Mouse (Mus musculus) hindbrain, embryonic 15.5 days (tissue): ENCODE results near the gene Clec4d. TPM values are rescaled to one million over a fixed set of nuclear protein-coding genes. Genes with fewer than 3 reads are reported as not detected.
"Not testable (repeated sequence)": the region's sequence is repeated elsewhere in the genome, so short reads cannot be mapped to it uniquely, and the experiment has no call there.

ENCODE experiments used
- ATAC-seq: fragments of 200-750 bp; cut with Nextera tagmentation; 2 replicates; pipeline ENCODE4 v1.8.0; 2017; ENCODE audit warnings: low read depth, moderate number of reproducible peaks, moderate TSS enrichment; ENCODE audit not compliant: low FRiP score
- H3K27ac ChIP-seq: fragments of 300-500 bp; sonication (generic); replicated peaks from 2 replicates; pipeline ENCODE4 v1.5.1; 2015; ENCODE audit warnings: mild to moderate bottlenecking, inconsistent platforms
- H3K27me3 ChIP-seq: fragments of 300-500 bp; sonication (generic); 2 replicates; pipeline ENCODE4 v1.6.1; 2015; ENCODE audit warnings: control low read depth, inconsistent platforms
- H3K36me3 ChIP-seq: fragments of 300-500 bp; sonication (generic); 2 replicates; pipeline ENCODE4 v1.6.1; 2015; ENCODE audit warnings: control low read depth, inconsistent platforms
- H3K4me1 ChIP-seq: fragments of 300-500 bp; sonication (generic); replicated peaks from 2 replicates; pipeline ENCODE4 v1.6.1; 2015; ENCODE audit warnings: control low read depth, inconsistent platforms
- H3K4me2 ChIP-seq: fragments of 300-500 bp; sonication (generic); 2 replicates; pipeline ENCODE4 v1.6.1; 2015; ENCODE audit warnings: moderate library complexity, mild to moderate bottlenecking, inconsistent platforms
- H3K4me3 ChIP-seq: fragments of 300-500 bp; sonication (generic); 2 replicates; pipeline ENCODE4 v1.5.1; 2015; ENCODE audit warnings: mild to moderate bottlenecking, inconsistent platforms
- H3K9ac ChIP-seq: fragments of 300-500 bp; sonication (generic); 2 replicates; pipeline ENCODE4 v1.6.1; 2015; ENCODE audit warnings: inconsistent platforms
- H3K9me3 ChIP-seq: fragments of 300-500 bp; sonication (generic); 2 replicates; pipeline ENCODE4 v1.6.1; 2016; ENCODE audit warnings: control low read depth, inconsistent platforms
- WGBS: fragments of 180-500 bp; shearing (Covaris S2); methylation state at CpG from one replicate; pipeline ENCODE4 v1.1.7; 2015; 5-methylcytosine and 5-hydroxymethylcytosine counted together
- polyA plus RNA-seq: library from polyadenylated mRNA; unstranded; fragments of >200 nt; fragmentation: Nextera tagmentation; extraction: Ambion mirVana; gene quantifications from 2 replicates; pipeline ENCODE4 v1.2.1, GENCODE M21; 2015

The Clec4d gene
- polyA plus RNA-seq, 1 experiment from 2014 or later, result not detected

DNA sequence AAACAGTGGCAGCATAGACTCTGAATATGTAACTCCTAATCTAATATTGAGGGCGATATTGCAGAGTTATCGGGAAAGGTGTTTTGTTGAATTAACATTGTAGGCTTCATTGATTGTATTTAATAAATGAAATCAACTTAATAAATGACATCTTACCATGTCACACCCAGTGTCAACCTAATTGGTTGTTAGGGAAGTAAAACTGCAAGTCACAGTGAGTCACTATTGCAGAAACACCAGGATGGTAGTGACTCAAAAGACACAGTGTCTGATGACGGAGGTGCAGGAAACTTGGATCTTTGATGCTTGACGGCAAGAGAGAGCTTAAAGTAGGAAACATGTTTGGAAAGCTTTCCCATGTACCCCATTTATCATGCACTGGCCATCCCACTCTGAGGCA is 3.9 kb downstream of the Clec4d start:
- Histone ChIP-seq H3K27ac (no peak overlapping the region), H3K9me3 (no peaks in the 10 kb centered on the region), H3K36me3 (no peaks in the 10 kb centered on the region), H3K4me3 (no peak overlapping the region), H3K4me1 (no peaks in the 10 kb centered on the region), H3K4me2 (no peak overlapping the region), H3K27me3 (no peaks in the 10 kb centered on the region), H3K9ac (no peak overlapping the region)
- 90% methylated on average over 4 of the region's 4 CpGs for WGBS
- ATAC-seq, result no peak

DNA sequence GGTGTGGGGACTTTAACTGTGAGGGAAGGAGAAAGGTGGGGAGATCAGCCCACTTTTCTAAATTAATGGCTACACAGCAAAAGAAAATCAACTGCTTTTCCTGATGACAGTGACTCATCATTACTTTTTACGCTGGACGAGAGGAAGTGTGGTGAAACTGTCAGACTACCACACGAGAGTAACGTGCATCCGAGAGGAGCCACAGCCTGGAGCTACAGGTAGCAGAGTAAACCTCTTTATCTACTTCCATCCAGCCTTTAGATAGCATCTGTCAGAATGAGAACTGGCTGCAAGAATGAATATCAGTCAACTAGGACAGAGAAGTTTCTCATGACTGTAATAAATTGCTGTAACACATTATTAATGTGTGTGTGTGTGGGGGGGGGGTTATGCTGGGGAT is 5.0 kb downstream of the Clec4d start:
- H3K9ac ChIP-seq, result no peak overlapping the region
- no peaks in the 10 kb centered on the region for H3K36me3 ChIP-seq
- no peak overlapping the region for H3K4me2 ChIP-seq
- no peak overlapping the region for H3K4me3 ChIP-seq
- H3K9me3 ChIP-seq, result no peaks in the 10 kb centered on the region
- WGBS, result 92% methylated on average over 5 of the region's 5 CpGs
- no peaks in the 10 kb centered on the region for H3K4me1 ChIP-seq
- ATAC-seq, result no peak
- no peaks in the 10 kb centered on the region for H3K27me3 ChIP-seq
- no peak overlapping the region for H3K27ac ChIP-seq

DNA sequence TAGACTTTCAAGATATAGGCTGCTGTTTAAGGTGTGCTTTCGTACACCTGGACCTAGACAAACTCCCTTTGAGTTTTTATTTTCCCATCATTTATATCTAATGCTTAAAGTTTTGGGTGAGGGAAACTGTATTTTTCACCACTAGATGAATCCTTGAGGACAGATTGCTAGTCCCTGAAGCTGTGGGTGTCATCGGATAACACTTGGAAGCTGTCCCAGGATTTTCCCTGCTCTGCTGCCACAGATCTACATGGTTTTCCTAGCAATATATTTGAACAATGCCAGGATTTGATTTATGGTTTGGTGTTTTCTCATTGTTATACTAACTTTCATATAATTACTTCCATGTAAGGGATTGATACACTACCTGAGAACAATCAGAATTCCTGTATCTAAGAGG is 17.5 kb downstream of the Clec4d start:
- H3K4me2 ChIP-seq, result no peak overlapping the region
- no peak overlapping the region for H3K9ac ChIP-seq

DNA sequence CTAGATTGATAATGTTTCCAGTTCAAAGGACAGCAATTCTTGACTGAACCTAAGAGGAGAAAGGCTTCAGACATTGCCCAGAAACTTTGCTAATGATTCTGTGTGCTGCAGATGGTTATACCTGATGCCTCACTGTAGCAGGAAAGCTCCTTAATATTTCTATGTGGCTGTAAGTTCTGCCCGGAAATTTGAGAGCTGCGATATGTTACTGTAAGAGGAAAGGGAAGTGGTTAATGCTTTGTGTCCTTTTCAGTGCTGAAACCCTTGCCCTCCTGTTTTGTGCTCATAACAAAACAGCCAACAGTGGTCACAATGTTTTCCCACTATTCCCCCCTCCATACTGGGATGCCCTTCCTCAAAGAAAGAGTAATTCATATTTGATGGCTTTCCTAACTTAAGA is 24.4 kb downstream of the Clec4d start:
- Histone ChIP-seq H3K9ac (no peak overlapping the region), H3K4me1 (no peaks in the 10 kb centered on the region), H3K4me2 (no peak overlapping the region), H3K4me3 (no peak overlapping the region), H3K36me3 (no peaks in the 10 kb centered on the region), H3K27ac (no peak overlapping the region), H3K9me3 (no peaks in the 10 kb centered on the region), H3K27me3 (no peaks in the 10 kb centered on the region)
- 94% methylated on average over 2 of the region's 2 CpGs for WGBS
- no peak for ATAC-seq

More for the DNA sequence above, 17.5 kb downstream of the Clec4d start:
- Histone ChIP-seq H3K4me1 (no peaks in the 10 kb centered on the region), H3K36me3 (no peaks in the 10 kb centered on the region), H3K9me3 (no peaks in the 10 kb centered on the region), H3K4me3 (no peak overlapping the region), H3K27ac (no peak overlapping the region), H3K27me3 (no peaks in the 10 kb centered on the region)
- WGBS, result 89% methylated on average over 2 of the region's 2 CpGs
- no peak for ATAC-seq

DNA sequence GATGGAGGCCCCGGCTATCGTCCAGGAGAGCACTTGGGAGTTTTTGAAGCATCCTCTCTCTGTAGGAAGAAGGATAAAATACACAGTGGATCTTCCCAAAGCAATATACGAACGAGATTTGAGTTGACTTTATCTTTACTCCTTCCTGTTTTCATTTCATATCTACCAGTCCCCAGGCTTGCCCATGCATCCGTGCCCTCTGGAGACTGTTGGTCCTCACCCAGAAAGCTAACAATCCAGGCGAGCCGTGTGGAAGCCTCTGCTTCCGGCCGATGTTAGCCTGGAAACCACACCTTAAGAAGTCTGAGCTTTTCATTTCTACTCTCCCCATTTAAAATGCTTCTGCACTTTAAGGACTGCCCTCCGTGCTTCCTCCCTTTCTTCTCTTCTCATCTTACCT is 27.0 kb downstream of the Clec4d start:
- no peaks in the 10 kb centered on the region for H3K9me3 ChIP-seq
- no peaks in the 10 kb centered on the region for H3K4me1 ChIP-seq
- no peak overlapping the region for H3K27ac ChIP-seq
- H3K4me2 ChIP-seq, result no peak overlapping the region
- 88% methylated on average over 10 of the region's 10 CpGs for WGBS
- no peak overlapping the region for H3K4me3 ChIP-seq
- H3K9ac ChIP-seq, result no peak overlapping the region
- H3K27me3 ChIP-seq, result no peaks in the 10 kb centered on the region
- no peaks in the 10 kb centered on the region for H3K36me3 ChIP-seq
- ATAC-seq, result no peak

DNA sequence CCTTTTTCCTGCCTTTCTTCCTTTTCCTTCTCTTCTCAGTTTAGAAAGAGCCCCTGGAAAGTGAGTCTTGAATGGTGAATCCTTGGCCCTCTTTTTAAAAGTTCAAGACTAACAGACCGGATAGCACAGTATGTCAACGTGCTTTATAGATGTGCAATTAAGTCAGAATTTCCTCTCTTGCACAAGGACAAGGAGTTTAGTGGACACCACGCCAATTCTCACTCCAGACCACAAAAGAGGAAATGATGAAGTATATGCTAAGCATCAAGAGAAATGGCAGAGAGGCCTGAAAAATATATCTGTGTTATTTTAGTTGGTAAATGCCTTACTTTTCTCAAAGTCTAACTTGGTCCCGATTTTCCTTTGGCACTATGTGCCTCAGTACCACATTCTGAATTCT is 27.8 kb downstream of the Clec4d start, which contains the start of gene Clec4e:
Clec4e (minus strand) TSS at position 118 of the 400 bp plus-strand sequence.
- no peaks in the 10 kb centered on the region for H3K4me1 ChIP-seq
- H3K27me3 ChIP-seq, result no peaks in the 10 kb centered on the region
- no peaks in the 10 kb centered on the region for H3K9me3 ChIP-seq
- 85% methylated on average over 4 of the region's 4 CpGs for WGBS
- no peak within 1 kb of the TSS for H3K4me3 ChIP-seq
- no peaks in the 10 kb centered on the region for H3K36me3 ChIP-seq
- H3K27ac ChIP-seq, result no peak within 1 kb of the TSS
- H3K4me2 ChIP-seq, result no peak within 1 kb of the TSS
- no peak for ATAC-seq
- no peak within 1 kb of the TSS for H3K9ac ChIP-seq

DNA sequence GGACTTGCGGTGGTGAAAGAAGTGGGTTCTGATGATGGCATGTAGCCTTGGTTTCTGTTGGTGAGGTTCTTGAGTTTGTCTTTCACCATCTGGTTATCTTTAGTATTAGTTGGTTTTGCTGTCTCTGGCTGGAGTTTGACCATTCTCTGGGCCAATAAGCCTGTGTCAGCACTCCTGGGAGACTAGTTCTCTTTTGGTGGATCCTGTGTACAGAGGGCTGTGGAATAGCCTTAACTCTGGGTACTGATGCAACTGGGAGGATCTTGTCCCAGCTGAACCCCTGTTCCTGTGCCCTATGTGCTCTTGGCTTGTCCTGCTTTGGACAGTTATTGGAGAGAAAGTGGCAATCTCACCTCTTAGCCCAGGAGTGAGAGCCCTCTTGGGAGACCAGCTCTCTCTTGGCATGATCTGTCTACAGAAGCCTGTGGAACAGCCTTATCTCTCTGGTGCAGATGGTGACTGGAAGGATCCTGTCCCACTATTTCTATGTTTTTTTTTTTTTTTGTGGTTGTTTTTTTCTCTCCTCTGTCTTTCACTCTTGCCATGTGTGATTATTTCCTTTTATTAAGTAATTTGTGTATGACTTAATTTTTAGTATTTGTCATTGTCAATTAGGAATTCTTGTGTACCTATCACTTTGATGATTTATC is 31.0 kb downstream of the Clec4d start:
- H3K4me3 ChIP-seq, result no peak overlapping the region
- no peak overlapping the region for H3K4me2 ChIP-seq
- H3K27me3 ChIP-seq, result no peaks in the 10 kb centered on the region
- H3K9ac ChIP-seq, result no peak overlapping the region
- WGBS, result 94% methylated on average over 1 of the region's 1 CpGs
- H3K4me1 ChIP-seq, result no peaks in the 10 kb centered on the region
- H3K36me3 ChIP-seq, result no peaks in the 10 kb centered on the region
- no peak overlapping the region for H3K27ac ChIP-seq
- ATAC-seq, result no peak
- H3K9me3 ChIP-seq, result no peaks in the 10 kb centered on the region

DNA sequence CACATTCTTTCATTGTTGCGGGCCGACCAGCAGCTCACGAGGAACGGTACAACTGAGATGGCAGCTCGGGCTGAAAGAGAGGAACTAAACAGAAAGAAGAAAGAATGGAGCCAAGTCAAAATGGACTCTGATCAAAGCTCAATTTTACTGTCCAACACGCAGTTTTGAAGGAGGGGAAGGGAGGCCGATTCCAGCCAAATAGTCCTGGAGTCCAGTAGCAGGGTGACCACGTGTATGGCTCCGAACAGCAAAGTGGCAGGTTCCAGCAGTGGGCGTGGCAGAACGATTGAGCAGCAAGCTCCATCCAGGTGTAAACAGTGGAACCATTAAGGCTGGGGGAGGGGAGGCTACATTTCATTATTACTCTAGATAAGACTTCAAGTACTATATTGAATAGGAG is 31.6 kb downstream of the Clec4d start:
- not testable (repeated sequence) for H3K9me3 ChIP-seq, H3K9ac ChIP-seq
- 93% methylated on average over 11 of the region's 11 CpGs for WGBS

DNA sequence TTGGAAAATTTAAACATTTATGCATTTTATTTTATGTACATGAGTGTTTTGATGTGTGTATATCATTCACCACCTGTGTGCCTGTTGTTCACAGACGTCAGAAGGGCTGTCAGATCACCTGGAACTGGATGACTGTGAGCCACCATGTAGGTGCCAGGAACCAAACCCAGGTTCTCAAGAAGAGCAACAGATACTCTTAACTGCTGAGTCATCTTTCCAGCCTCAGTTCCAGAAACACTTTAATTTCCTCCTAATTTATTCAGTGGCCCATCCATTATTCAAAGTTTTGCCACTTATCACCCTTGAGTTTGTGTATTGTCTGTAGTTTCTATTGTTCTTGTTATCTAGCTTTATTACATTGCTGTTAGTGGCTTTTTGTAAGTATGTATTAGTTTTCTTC is 34.8 kb downstream of the Clec4d start:
- Histone ChIP-seq H3K4me1 (no peaks in the 10 kb centered on the region), H3K27me3 (no peaks in the 10 kb centered on the region), H3K27ac (no peak overlapping the region), H3K9ac (no peak overlapping the region), H3K4me2 (no peak overlapping the region), H3K4me3 (no peak overlapping the region), H3K36me3 (no peaks in the 10 kb centered on the region), H3K9me3 (no peaks in the 10 kb centered on the region)
- no peak for ATAC-seq
- 67% methylated on average over 1 of the region's 1 CpGs for WGBS

More for the DNA sequence above, 31.6 kb downstream of the Clec4d start:
- not testable (repeated sequence) for H3K4me3 ChIP-seq, H3K4me2 ChIP-seq, ATAC-seq, H3K27me3 ChIP-seq, H3K36me3 ChIP-seq, H3K4me1 ChIP-seq, H3K27ac ChIP-seq

DNA sequence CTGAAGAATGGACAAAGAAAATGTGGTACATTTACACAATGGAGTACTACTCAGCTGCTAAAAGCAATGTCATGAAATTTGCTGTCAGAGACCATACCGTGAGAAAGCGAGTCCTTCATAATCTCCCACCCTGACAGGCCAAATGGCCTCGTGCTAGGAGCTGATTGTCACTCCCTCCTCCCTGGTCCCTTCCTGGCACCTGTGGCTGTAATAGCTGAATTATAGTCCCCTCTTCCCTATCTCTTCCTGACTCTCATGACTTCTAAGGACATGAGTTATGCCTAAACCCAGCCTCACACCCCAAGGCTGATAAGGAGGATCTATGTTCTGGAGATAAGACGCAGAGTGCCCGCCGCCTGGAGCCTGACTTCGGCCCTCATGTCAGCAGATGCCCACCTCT is 44.4 kb downstream of the Clec4d start:
- H3K9ac ChIP-seq, H3K27me3 ChIP-seq, H3K4me3 ChIP-seq, H3K36me3 ChIP-seq, H3K4me2 ChIP-seq, H3K27ac ChIP-seq, H3K9me3 ChIP-seq, ATAC-seq, H3K4me1 ChIP-seq: not testable (repeated sequence)
- 93% methylated on average over 7 of the region's 7 CpGs for WGBS

DNA sequence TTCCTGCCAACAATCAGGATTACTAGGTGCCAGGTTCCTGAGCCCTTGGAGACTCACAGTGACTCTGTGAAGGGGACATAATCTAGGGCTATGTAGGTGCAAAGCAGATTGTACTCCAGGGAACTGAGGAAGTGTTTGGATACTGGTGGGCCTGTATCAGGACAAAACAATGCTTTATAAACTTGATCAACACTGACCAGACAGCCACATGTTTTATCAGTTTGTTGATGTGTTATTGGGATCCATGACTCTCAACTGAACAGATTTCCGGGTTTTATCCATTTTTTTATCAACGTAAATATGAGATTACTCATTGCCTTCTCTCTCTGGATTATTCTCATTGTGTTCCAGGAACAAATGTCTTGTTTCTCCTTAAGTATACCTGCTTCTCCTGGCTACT is 46.1 kb downstream of the Clec4d start, which contains the start of gene Vmn2r19:
Vmn2r19 (plus strand) TSS at position 301 of the 400 bp plus-strand sequence.
- Histone ChIP-seq H3K4me3 (no peak within 1 kb of the TSS), H3K9me3 (no peaks in the 10 kb centered on the region)
- 92% methylated on average over 2 of the region's 2 CpGs for WGBS

More for the DNA sequence above, 46.1 kb downstream of the Clec4d start, which contains the start of gene Vmn2r19:
- no peaks in the 10 kb centered on the region for H3K36me3 ChIP-seq
- no peaks in the 10 kb centered on the region for H3K27me3 ChIP-seq
- H3K9ac ChIP-seq, result no peak within 1 kb of the TSS
- no peak within 1 kb of the TSS for H3K4me2 ChIP-seq
- no peak within 1 kb of the TSS for H3K27ac ChIP-seq
- no peaks in the 10 kb centered on the region for H3K4me1 ChIP-seq
- ATAC-seq, result no peak
